Mouse (Mus musculus): ENCODE data around the gene Dapk2. TPM values are rescaled to one million over a fixed set of nuclear protein-coding genes. Genes with fewer than 3 reads are reported as not detected.

The Dapk2 gene
- polyA plus RNA-seq, 1 experiment, result not detected

- no peak for TF ChIP-seq CTCF (IDR thresholded peaks at IDR 0.05; ENCODE audit: low read depth, low read length)
- TF ChIP-seq POLR2A (IDR thresholded peaks at IDR 0.05; ENCODE audit: borderline replicate concordance, low read depth, low read length), result no peak
- Histone ChIP-seq H3K27ac (ENCODE audit: insufficient read depth, low read depth, low read length) (no peak overlapping the region), H3K4me1 (ENCODE audit: control insufficient read depth, insufficient read depth, low read length) (no peaks in the 10 kb centered on the region), H3K4me3 (ENCODE audit: insufficient read depth, low read length) (no peak overlapping the region)
Measured at GRCm38 (mm10) chr9:66181826-66182678, 24.0 kb downstream of the Dapk2 start.

GRCm38 (mm10) chr9:66182679-66182993 is 24.6 kb downstream of the Dapk2 start:
- Histone ChIP-seq H3K4me1 (ENCODE audit: control insufficient read depth, insufficient read depth, low read length) (no peaks in the 10 kb centered on the region), H3K4me3 (ENCODE audit: insufficient read depth, low read length) (no peak overlapping the region), H3K27ac (ENCODE audit: insufficient read depth, low read depth, low read length) (no peak overlapping the region)
- no peak for TF ChIP-seq POLR2A (IDR thresholded peaks at IDR 0.05; ENCODE audit: borderline replicate concordance, low read depth, low read length)
- no peak for TF ChIP-seq CTCF (IDR thresholded peaks at IDR 0.05; ENCODE audit: low read depth, low read length)

GRCm38 (mm10) chr9:66183023-66183422 is 25.0 kb downstream of the Dapk2 start:
- TF ChIP-seq POLR2A (IDR thresholded peaks at IDR 0.05; ENCODE audit: borderline replicate concordance, low read depth, low read length) (no peak), CTCF (IDR thresholded peaks at IDR 0.05; ENCODE audit: low read depth, low read length) (no peak)
- no peaks in the 10 kb centered on the region for H3K4me1 ChIP-seq (ENCODE audit: control insufficient read depth, insufficient read depth, low read length)
- no peak overlapping the region for H3K4me3 ChIP-seq (ENCODE audit: insufficient read depth, low read length)
- H3K27ac ChIP-seq (ENCODE audit: insufficient read depth, low read depth, low read length), result no peak overlapping the region

- H3K27ac ChIP-seq (ENCODE audit: insufficient read depth, low read depth, low read length), result no peak overlapping the region
- H3K4me1 ChIP-seq (ENCODE audit: control insufficient read depth, insufficient read depth, low read length), result no peaks in the 10 kb centered on the region
Measured at GRCm38 (mm10) chr9:66184572-66184971, 26.5 kb downstream of the Dapk2 start.

GRCm38 (mm10) chr9:66186426-66186825 is 28.4 kb downstream of the Dapk2 start:
- H3K4me1 ChIP-seq (ENCODE audit: control insufficient read depth, insufficient read depth, low read length), result no peaks in the 10 kb centered on the region

More at GRCm38 (mm10) chr9:66184572-66184971, 26.5 kb downstream of the Dapk2 start:
- no peak overlapping the region for H3K4me3 ChIP-seq (ENCODE audit: insufficient read depth, low read length)
- no peak for TF ChIP-seq POLR2A (IDR thresholded peaks at IDR 0.05; ENCODE audit: borderline replicate concordance, low read depth, low read length)
- no peak for TF ChIP-seq CTCF (IDR thresholded peaks at IDR 0.05; ENCODE audit: low read depth, low read length)

GRCm38 (mm10) chr9:66189026-66189425 is 31.0 kb downstream of the Dapk2 start:
- H3K4me1 ChIP-seq (ENCODE audit: control insufficient read depth, insufficient read depth, low read length), result no peaks in the 10 kb centered on the region
- TF ChIP-seq POLR2A (IDR thresholded peaks at IDR 0.05; ENCODE audit: borderline replicate concordance, low read depth, low read length) (no peak), CTCF (IDR thresholded peaks at IDR 0.05; ENCODE audit: low read depth, low read length) (no peak)
- H3K27ac ChIP-seq (ENCODE audit: insufficient read depth, low read depth, low read length), result no peak overlapping the region
- no peak overlapping the region for H3K4me3 ChIP-seq (ENCODE audit: insufficient read depth, low read length)

More at GRCm38 (mm10) chr9:66186426-66186825, 28.4 kb downstream of the Dapk2 start:
- no peak overlapping the region for H3K4me3 ChIP-seq (ENCODE audit: insufficient read depth, low read length)
- no peak overlapping the region for H3K27ac ChIP-seq (ENCODE audit: insufficient read depth, low read depth, low read length)
- TF ChIP-seq CTCF (IDR thresholded peaks at IDR 0.05; ENCODE audit: low read depth, low read length), result no peak
- no peak for TF ChIP-seq POLR2A (IDR thresholded peaks at IDR 0.05; ENCODE audit: borderline replicate concordance, low read depth, low read length)

- Histone ChIP-seq H3K4me1 (ENCODE audit: control insufficient read depth, insufficient read depth, low read length) (no peaks in the 10 kb centered on the region), H3K27ac (ENCODE audit: insufficient read depth, low read depth, low read length) (no peak overlapping the region), H3K4me3 (ENCODE audit: insufficient read depth, low read length) (no peak overlapping the region)
- no peak for TF ChIP-seq CTCF (IDR thresholded peaks at IDR 0.05; ENCODE audit: low read depth, low read length)
Measured at GRCm38 (mm10) chr9:66194003-66194402, 36.0 kb downstream of the Dapk2 start.

GRCm38 (mm10) chr9:66196561-66196960 is 38.5 kb downstream of the Dapk2 start:
- H3K4me3 ChIP-seq (ENCODE audit: insufficient read depth, low read length), result no peak overlapping the region
- TF ChIP-seq CTCF (IDR thresholded peaks at IDR 0.05; ENCODE audit: low read depth, low read length), result no peak
- TF ChIP-seq POLR2A (IDR thresholded peaks at IDR 0.05; ENCODE audit: borderline replicate concordance, low read depth, low read length), result no peak
- no peaks in the 10 kb centered on the region for H3K4me1 ChIP-seq (ENCODE audit: control insufficient read depth, insufficient read depth, low read length)
- no peak overlapping the region for H3K27ac ChIP-seq (ENCODE audit: insufficient read depth, low read depth, low read length)

- Histone ChIP-seq H3K4me3 (ENCODE audit: insufficient read depth, low read length) (no peak overlapping the region), H3K27ac (ENCODE audit: insufficient read depth, low read depth, low read length) (no peak overlapping the region), H3K4me1 (ENCODE audit: control insufficient read depth, insufficient read depth, low read length) (no peaks in the 10 kb centered on the region)
- TF ChIP-seq CTCF (IDR thresholded peaks at IDR 0.05; ENCODE audit: low read depth, low read length) (no peak), POLR2A (IDR thresholded peaks at IDR 0.05; ENCODE audit: borderline replicate concordance, low read depth, low read length) (no peak)
Measured at GRCm38 (mm10) chr9:66198533-66198932, 40.5 kb downstream of the Dapk2 start.

- H3K4me3 ChIP-seq (ENCODE audit: insufficient read depth, low read length), result no peak overlapping the region
- H3K4me1 ChIP-seq (ENCODE audit: control insufficient read depth, insufficient read depth, low read length), result no peaks in the 10 kb centered on the region
- no peak overlapping the region for H3K27ac ChIP-seq (ENCODE audit: insufficient read depth, low read depth, low read length)
- TF ChIP-seq CTCF (IDR thresholded peaks at IDR 0.05; ENCODE audit: low read depth, low read length) (no peak), POLR2A (IDR thresholded peaks at IDR 0.05; ENCODE audit: borderline replicate concordance, low read depth, low read length) (no peak)
Measured at GRCm38 (mm10) chr9:66199657-66200410, 41.8 kb downstream of the Dapk2 start.
